Mouse (Mus musculus) spleen, postnatal 0 days (tissue): ENCODE measurements around the gene Tnfrsf23. TPM values are rescaled to one million over a fixed set of nuclear protein-coding genes. Genes with fewer than 3 reads are reported as not detected.

Experiments
- polyA plus RNA-seq: library from polyadenylated mRNA; unstranded; fragments of >200 nt; fragmentation: Nextera tagmentation; extraction: Ambion mirVana; gene quantifications from 2 replicates; pipeline ENCODE4 v1.2.1, GENCODE M21; 2015

Tnfrsf23 gene
- polyA plus RNA-seq = 1.8 and 2.0 TPM in 2 replicates

DNA sequence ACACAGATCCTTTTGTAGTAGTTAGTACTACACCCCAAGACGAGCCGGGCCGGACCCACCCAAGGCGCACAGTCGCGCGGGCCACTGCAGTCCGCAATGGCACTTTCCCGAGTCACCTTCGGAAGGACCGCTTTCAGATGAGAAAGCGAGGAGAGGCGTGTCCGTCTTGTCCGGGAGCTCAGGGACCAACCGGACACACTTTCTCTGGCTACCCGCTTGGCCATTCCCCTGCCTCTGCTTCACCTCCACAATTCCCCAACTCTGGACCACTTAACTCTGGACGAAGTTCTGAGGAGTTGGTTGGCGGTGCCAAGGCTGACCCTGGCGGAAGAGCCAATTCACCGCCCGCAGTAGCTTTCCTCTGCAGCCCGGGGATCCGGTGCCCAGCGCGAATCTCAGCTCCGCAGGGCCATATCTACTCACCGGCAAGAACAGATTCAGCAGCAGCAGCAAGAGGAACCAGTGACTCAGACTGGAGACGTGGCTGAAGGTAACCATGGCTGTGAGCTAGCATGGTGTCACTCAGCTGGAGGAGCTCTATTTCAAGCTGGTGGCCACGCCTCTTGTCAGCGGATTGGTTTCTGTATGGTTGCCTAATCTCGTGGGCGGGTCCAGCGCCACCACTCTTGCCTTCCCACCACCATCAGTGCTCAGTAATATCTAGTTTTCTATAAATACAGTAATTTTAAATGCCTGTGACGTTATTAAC lies at the start of gene Tnfrsf23:
Gene Tnfrsf23 (minus strand): TSS at position 514 of the 709 bp plus-strand sequence.

DNA sequence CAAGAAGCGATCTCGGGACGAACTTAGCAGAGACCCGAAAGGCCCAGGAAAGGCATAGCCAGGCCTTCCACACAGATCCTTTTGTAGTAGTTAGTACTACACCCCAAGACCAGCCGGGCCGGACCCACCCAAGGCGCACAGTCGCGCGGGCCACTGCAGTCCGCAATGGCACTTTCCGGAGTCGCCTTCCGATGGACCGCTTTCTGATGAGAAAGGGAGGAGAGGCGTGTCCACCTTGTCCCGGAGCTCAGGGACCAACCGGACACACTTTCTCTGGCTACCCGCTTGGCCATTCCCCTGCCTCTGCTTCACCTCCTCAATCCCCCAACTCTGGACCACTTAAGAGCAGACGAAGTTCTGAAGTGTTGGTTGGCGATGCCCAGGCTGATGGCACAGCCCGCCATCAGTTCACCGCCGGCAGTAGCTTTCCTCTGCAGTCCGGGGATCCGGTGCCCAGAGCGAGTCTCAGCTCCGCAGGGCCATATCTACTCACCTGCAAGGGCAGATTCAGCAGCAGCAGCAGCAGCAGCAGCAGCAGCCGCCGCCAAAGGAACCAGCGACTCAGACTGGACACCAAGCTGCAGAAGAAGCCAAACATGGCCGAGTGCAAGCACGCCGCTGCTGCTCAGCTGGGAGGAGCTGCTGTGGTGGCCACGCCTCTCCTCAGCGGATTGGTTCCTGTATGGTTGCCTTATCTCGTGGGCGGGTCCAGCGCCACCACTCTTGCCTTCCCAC lies 36.5 kb downstream of the Tnfrsf23 start, which contains the start of gene Tnfrsf22:
Gene Tnfrsf22 (minus strand): TSS at position 628 of the 735 bp plus-strand sequence.

DNA sequence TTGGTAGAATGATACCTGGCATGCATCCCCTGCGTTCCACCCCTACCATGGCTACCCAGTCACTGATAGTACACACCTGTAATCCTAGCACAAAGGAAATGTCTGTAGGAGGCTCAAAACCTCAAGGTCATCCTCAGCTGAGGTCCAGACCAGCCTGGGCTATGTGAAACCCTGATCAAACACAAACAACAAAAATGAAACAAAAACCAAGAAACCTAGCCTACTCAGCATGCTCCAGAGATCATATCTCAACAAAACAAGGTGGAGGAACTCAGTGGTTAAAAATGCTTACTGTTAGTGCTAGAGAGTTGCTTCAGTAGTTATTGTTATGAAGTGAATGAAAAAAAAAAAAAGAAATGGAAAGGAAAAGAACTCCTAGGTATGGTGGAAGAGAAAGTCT lies 57.1 kb downstream of the Tnfrsf23 start, which contains the start of gene Tnfrsf26:
Gene Tnfrsf26 (minus strand): TSS at position 183 of the 400 bp plus-strand sequence.

Other genes starting within 250 kb of the Tnfrsf23 start
- 45.7 and 63.1 TPM in 2 replicates for gene Cdkn1c, start 224.8 kb downstream of the Tnfrsf23 start, polyA plus RNA-seq
- gene Slc22a18, start 212.1 kb downstream of the Tnfrsf23 start, polyA plus RNA-seq = 0.36 and 0.70 TPM in 2 replicates
- 0.64 and 1.3 TPM in 2 replicates for gene Phlda2, start 182.7 kb downstream of the Tnfrsf23 start, polyA plus RNA-seq
- gene Nap1l4, start 136.8 kb downstream of the Tnfrsf23 start, polyA plus RNA-seq = 141 and 147 TPM in 2 replicates
- gene Cars, start 85.8 kb downstream of the Tnfrsf23 start, polyA plus RNA-seq = 35.9 and 38.0 TPM in 2 replicates
- gene Tnfrsf26, start 57.1 kb downstream of the Tnfrsf23 start, polyA plus RNA-seq = 2.5 and 3.4 TPM in 2 replicates
- 2.5 and 3.4 TPM in 2 replicates for gene Tnfrsf22, start 36.2 kb downstream of the Tnfrsf23 start, polyA plus RNA-seq
- gene Osbpl5, start 71.1 kb upstream of the Tnfrsf23 start, polyA plus RNA-seq = 7.8 and 10.6 TPM in 2 replicates
- gene Mrgprg, start 81.1 kb upstream of the Tnfrsf23 start, polyA plus RNA-seq = not detected in 2 replicates
- 0.22 and 0.32 TPM in 2 replicates for gene Mrgpre, start 98.6 kb upstream of the Tnfrsf23 start, polyA plus RNA-seq
- gene Nadsyn1, start 137.0 kb upstream of the Tnfrsf23 start, polyA plus RNA-seq = 5.1 and 5.5 TPM in 2 replicates
- gene Dhcr7, start 137.3 kb upstream of the Tnfrsf23 start, polyA plus RNA-seq = 7.0 and 8.7 TPM in 2 replicates
- not detected in 2 replicates for gene Gm498, start 181.0 kb upstream of the Tnfrsf23 start, polyA plus RNA-seq